Comparison of ENCODE assay signal across 8 mouse cellular contexts in genomic region chr1:63129857-63130690, GRCm38 (mm10). TPM values are rescaled to one million over a fixed set of nuclear protein-coding genes. Genes with fewer than 3 reads are reported as not detected.
DNase-seq lines count a peak whose midpoint lies in the region; ATAC-seq and TF ChIP-seq lines count a peak whose summit lies in the region.

No protein-coding gene starts in this region.

- H3K4me2 ChIP-seq in forebrain, embryonic 14.5 days (ENCODE audit: low read length) = peak overlapping the region; percentile 38
- H3K4me2 ChIP-seq in kidney, postnatal 0 days (ENCODE audit: low read length) = peak overlapping the region; percentile 44

- no peaks in the 10 kb centered on the region for H3K27me3 ChIP-seq in forebrain, embryonic 14.5 days (replicated peaks; ENCODE audit: control insufficient read depth, insufficient read depth, low read length)
- H3K27me3 ChIP-seq in kidney, postnatal 0 days (ENCODE audit: insufficient read depth, low read length) = no peaks in the 10 kb centered on the region
- H3K27me3 ChIP-seq in midbrain, embryonic 10.5 days (ENCODE audit: low read depth, poor library complexity, severe bottlenecking) = no peaks in the 10 kb centered on the region

- no peak overlapping the region for H3K9ac ChIP-seq in forebrain, embryonic 14.5 days (ENCODE audit: low read length)
- H3K9ac ChIP-seq in kidney, postnatal 0 days (ENCODE audit: low read depth, low read length) = 0 out of 2 replicates have a peak overlapping the region, but pooled peaks have one; percentile 6

- peak overlapping the region; percentile 7; the same call in 1 of the 2 replicates for H3K4me3 ChIP-seq in forebrain, embryonic 14.5 days (ENCODE audit: low read depth, low read length)
- peak overlapping the region; percentile 17; the same call in 1 of the 2 replicates for H3K4me3 ChIP-seq in kidney, postnatal 0 days (replicated peaks; ENCODE audit: low read depth, low read length)
- peak overlapping the region; percentile 41 for H3K4me3 ChIP-seq in midbrain, embryonic 10.5 days

- H3K4me1 ChIP-seq in forebrain, embryonic 14.5 days (ENCODE audit: control insufficient read depth, insufficient read depth, low read length) = no peaks in the 10 kb centered on the region
- peaks cover 4% of the 10 kb centered on the region; the same call in 1 of the 2 replicates for H3K4me1 ChIP-seq in kidney, postnatal 0 days (replicated peaks; ENCODE audit: insufficient read depth, low read length)
- peaks cover 13% of the 10 kb centered on the region for H3K4me1 ChIP-seq in midbrain, embryonic 10.5 days

- peaks cover 4% of the 10 kb centered on the region; the same call in 1 of the 2 replicates for H3K36me3 ChIP-seq in forebrain, embryonic 14.5 days (ENCODE audit: control insufficient read depth, insufficient read depth, low read length)
- 0 out of 2 replicates have a peak, but pooled peaks cover 2% of the 10 kb centered on the region for H3K36me3 ChIP-seq in kidney, postnatal 0 days (ENCODE audit: insufficient read depth, low read length)
- peaks cover 23% of the 10 kb centered on the region for H3K36me3 ChIP-seq in midbrain, embryonic 10.5 days

- no peaks in the 10 kb centered on the region for H3K9me3 ChIP-seq in forebrain, embryonic 14.5 days (replicated peaks; ENCODE audit: control insufficient read depth, low read length)
- H3K9me3 ChIP-seq in kidney, postnatal 0 days (replicated peaks; ENCODE audit: low read length) = no peaks in the 10 kb centered on the region
- H3K9me3 ChIP-seq in midbrain, embryonic 10.5 days (replicated peaks) = no peaks in the 10 kb centered on the region; the same call in 1 of the 2 replicates

- H3K27ac ChIP-seq in forebrain, embryonic 14.5 days (ENCODE audit: low read depth, low read length) = no peak overlapping the region
- peak overlapping the region; percentile 42; the same call in 1 of the 2 replicates for H3K27ac ChIP-seq in kidney, postnatal 0 days
- peak overlapping the region; percentile 69; the same call in 1 of the 2 replicates for H3K27ac ChIP-seq in midbrain, embryonic 10.5 days (replicated peaks)

- intact Hi-C loops in gastrocnemius, postnatal 14 days (cut with DNase I; ENCODE audit: low total_unique reads) = no loop called here

- DNase-seq in spleen, adult 12 weeks (ENCODE audit: low spot score) = peak; percentile 45
- DNase-seq in spleen, postnatal 10 days (ENCODE audit: low spot score in 2 of 2) = no peak
- DNase-seq in forebrain, embryonic 14.5 days (ENCODE audit: low spot score) = no peak
- no peak for DNase-seq in kidney, postnatal 0 days (ENCODE audit: low spot score)
- DNase-seq in midbrain, embryonic 10.5 days (ENCODE audit: low spot score) = peak; percentile 22
- DNase-seq in gastrocnemius, postnatal 14 days = no peak
- no peak for DNase-seq in cerebellum, postnatal 10 days
- no peak for DNase-seq in testis, postnatal 10 days (ENCODE audit: low spot score)

- peak; percentile 52 for ATAC-seq in forebrain, embryonic 14.5 days
- peak; percentile 66 for ATAC-seq in kidney, postnatal 0 days (replicated peaks; ENCODE audit: low FRiP score, low read depth)

- no peak for TF ChIP-seq CTCF in kidney, postnatal 0 days (IDR thresholded peaks at IDR 0.05; ENCODE audit: low read depth)

- 17% methylated on average over 18 of the region's 18 CpGs for WGBS in forebrain, embryonic 14.5 days
- 8% methylated on average over 18 of the region's 18 CpGs for WGBS in kidney, postnatal 0 days
- 26% methylated on average over 18 of the region's 18 CpGs for WGBS in midbrain, embryonic 10.5 days

RNA-seq across cellular contexts. Expression of gene Ino80d, which starts 15.6 kb away (rescaled TPM):
- 4.7 and 7.4 TPM in 2 replicates for polyA plus RNA-seq in forebrain, embryonic 14.5 days (2014; fragmentation: Nextera tagmentation; extraction: Ambion mirVana)
- polyA plus RNA-seq in kidney, postnatal 0 days (2015; fragmentation: Nextera tagmentation; extraction: Ambion mirVana) = 6.2 and 6.5 TPM in 2 replicates
- 9.8 and 10.9 TPM in 2 replicates for polyA plus RNA-seq in midbrain, embryonic 10.5 days (2016; fragmentation: Nextera tagmentation; extraction: Ambion mirVana)
- total RNA-seq in gastrocnemius, postnatal 14 days (2021) = 10 to 100 TPM; 12.8 to 14.2 TPM

RNA-seq across cellular contexts. Expression of gene Eef1b2, which starts 46.6 kb away (rescaled TPM):
- polyA plus RNA-seq in forebrain, embryonic 14.5 days (2014; fragmentation: Nextera tagmentation; extraction: Ambion mirVana) = 531 and 625 TPM in 2 replicates
- polyA plus RNA-seq in kidney, postnatal 0 days (2015; fragmentation: Nextera tagmentation; extraction: Ambion mirVana) = 545 and 580 TPM in 2 replicates
- 538 and 588 TPM in 2 replicates for polyA plus RNA-seq in midbrain, embryonic 10.5 days (2016; fragmentation: Nextera tagmentation; extraction: Ambion mirVana)
- 100 to 1,000 TPM; 386 to 417 TPM for total RNA-seq in gastrocnemius, postnatal 14 days (2021)

RNA-seq across cellular contexts. Expression of gene Ndufs1, which starts 46.6 kb away (rescaled TPM):
- 118 and 126 TPM in 2 replicates for polyA plus RNA-seq in forebrain, embryonic 14.5 days (2014; fragmentation: Nextera tagmentation; extraction: Ambion mirVana)
- polyA plus RNA-seq in kidney, postnatal 0 days (2015; fragmentation: Nextera tagmentation; extraction: Ambion mirVana) = 178 and 181 TPM in 2 replicates
- 142 and 148 TPM in 2 replicates for polyA plus RNA-seq in midbrain, embryonic 10.5 days (2016; fragmentation: Nextera tagmentation; extraction: Ambion mirVana)
- total RNA-seq in gastrocnemius, postnatal 14 days (2021) = 100 to 1,000 TPM; 328 to 405 TPM

Comparison
In these comparisons a context has a peak if more than half of its experiments do, and no peak if none do; other contexts are left out.
1. DNase-seq: peak in spleen, adult 12 weeks (single experiment) and midbrain, embryonic 10.5 days (single experiment); none in spleen, postnatal 10 days (0 of 2), forebrain, embryonic 14.5 days (single experiment), kidney, postnatal 0 days (single experiment), gastrocnemius, postnatal 14 days (single experiment), cerebellum, postnatal 10 days (0 of 2) and testis, postnatal 10 days (single experiment).
2. Peak in every context shown above with its lines, with median percentiles within 50 percentile points of each other: H3K4me3 ChIP-seq.